Mouse (Mus musculus): Measurements from ENCODE around the gene Sbk3. TPM values are rescaled to one million over a fixed set of nuclear protein-coding genes. Genes with fewer than 3 reads are reported as not detected.

Gene Sbk3
- total RNA-seq, 2 experiments from 2014 or later = 21.0 to 24.3 TPM

DNA sequence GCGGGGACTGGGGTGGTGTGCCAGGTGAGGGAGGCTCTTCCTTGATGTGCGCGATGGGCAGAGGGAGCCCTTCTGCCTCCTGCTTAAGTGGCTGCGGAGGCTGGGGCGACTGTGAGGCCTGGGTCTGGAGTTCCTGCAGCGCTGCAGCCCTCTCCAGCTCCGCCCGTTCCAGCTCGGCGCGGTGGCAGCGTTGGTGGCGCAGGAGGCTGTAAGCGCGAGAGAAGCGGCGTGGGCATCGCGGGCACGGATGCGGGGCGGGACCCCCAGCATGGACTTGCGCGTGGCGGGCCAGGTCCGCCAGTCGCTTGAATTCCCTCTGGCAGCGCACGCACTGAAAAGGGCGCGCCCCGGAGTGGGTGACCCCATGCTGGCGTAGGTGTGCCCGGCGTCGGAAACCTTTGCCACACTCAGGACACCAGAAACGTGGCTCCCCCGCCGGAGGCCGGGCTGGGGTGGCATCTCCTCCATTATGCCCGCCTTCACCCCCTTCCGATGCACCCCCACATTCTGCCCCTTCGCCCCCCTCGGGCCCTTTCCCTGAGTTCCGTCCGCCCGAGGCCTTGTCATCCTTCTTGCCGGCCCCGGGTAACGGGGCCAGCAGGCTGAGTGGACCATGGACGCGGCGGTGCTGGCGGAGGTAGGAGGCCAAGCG, 22.5 kb upstream of the Sbk3 start:
- DNase-seq = no peak

GRCm38 (mm10) chr7:4988250-4988649, 17.3 kb upstream of the Sbk3 start:
- DNase-seq = no peak

DNA sequence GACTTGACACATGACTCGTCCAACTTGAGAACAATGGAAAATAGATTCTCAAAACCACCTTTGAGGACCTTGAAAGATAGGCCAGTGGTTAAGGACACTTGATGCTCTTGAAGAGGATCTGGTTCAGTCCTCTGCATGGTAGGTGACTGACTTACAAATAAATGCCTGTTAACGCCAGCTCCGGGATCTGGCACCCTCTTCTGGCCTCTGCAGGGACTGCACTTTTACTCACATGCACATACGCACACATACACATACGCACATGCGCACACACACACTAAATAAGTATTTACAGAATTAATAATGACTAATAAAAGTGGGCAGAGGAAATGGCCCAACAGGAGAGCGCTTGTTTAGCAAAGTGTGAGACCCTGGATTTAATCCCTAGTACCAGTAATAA, 5.9 kb upstream of the Sbk3 start:
- no peak for DNase-seq

DNA sequence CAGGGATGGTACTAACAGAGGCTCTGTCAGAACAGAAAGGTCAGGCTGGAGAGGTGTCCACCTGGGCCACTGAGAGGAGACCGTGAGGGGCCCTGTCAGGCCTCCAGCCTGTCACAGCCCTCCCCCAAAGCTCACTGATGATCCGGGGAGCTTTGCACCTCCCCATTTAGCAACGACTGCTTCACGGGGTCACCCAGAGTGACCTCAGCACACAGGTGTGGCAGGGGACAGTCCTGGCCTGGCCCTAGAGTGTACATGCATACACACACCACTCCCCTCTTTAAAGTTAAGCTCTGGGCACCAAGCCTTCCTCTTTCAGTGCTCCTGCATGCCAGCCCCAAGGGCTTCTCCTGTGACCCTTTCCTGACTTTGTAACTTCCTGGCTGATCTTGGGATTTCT, 4.5 kb upstream of the Sbk3 start:
- no peak for DNase-seq

- peak; percentile 82 for DNase-seq
Observed at GRCm38 (mm10) chr7:4972321-4973047, 1.5 kb upstream of the Sbk3 start.

- DNase-seq = peak; percentile 54
Observed at GRCm38 (mm10) chr7:4971710-4972109, 742 bp upstream of the Sbk3 start.

- no peak for DNase-seq
Observed at GRCm38 (mm10) chr7:4964988-4965387, 6.0 kb downstream of the Sbk3 start.

DNA sequence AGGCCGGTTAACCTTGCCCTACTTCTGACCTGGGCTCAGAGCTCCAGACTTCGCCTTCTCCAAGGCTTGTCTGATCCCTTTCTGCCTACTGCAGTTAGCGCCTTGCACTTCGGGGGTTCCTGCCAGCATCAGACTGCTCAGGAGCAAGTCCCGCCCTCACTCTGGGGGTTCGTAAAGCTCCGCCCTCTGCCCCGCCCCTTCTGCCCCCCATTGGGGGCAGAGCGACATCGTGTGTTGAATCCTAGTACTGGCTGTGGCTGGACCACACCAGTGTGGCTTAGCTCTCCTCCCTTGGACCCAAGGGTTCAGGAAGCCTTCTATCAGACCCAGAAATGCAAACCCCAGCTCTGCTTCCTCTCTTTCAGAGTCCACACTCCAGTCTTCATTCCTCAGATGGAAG, 6.7 kb downstream of the Sbk3 start, which contains the start of gene Sbk2:
Gene Sbk2, minus strand, starts transcription at position 135 of the 400 bp plus-strand sequence.
- DNase-seq = peak; percentile 91

DNA sequence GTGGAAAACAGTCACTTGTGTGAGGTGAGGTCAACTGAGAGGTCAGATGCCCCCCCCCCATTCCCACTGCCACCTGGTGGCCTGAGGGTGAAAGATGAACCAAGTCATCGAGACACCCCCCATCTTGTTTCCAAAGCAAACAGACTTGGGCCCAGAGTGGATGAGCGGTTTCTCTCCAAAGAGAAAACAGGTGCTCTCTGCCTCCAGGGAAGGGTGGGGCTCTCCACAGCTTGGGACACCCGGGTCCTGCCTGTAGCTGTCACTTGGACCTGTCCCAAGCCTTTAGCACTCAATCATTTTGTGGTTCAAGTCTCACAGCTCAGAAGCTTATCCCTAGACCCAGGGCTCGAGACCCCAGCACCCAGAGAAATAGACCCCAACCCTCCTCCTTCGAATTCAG, 7.4 kb downstream of the Sbk3 start:
- DNase-seq = no peak

DNA sequence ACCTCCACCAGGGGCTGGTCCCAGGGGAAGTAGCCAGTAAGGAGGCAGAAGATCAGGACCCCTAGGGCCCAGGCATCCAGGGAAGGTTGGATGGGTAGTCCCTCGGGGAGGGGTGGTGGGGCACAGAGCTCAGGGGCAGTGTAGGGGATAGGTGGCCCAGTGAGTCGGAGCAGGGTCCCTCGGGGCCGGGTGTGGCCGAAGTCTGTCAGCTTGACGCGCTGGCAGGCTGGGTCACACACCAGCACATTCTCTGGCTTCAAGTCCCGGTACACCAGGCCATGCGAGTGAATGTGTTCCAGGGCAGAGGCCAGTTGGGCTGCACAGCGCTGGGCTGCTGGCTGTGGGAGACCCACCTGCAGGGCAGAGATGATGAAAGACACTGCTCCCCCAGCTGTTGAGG, 13.6 kb downstream of the Sbk3 start:
- DNase-seq = no peak

DNA sequence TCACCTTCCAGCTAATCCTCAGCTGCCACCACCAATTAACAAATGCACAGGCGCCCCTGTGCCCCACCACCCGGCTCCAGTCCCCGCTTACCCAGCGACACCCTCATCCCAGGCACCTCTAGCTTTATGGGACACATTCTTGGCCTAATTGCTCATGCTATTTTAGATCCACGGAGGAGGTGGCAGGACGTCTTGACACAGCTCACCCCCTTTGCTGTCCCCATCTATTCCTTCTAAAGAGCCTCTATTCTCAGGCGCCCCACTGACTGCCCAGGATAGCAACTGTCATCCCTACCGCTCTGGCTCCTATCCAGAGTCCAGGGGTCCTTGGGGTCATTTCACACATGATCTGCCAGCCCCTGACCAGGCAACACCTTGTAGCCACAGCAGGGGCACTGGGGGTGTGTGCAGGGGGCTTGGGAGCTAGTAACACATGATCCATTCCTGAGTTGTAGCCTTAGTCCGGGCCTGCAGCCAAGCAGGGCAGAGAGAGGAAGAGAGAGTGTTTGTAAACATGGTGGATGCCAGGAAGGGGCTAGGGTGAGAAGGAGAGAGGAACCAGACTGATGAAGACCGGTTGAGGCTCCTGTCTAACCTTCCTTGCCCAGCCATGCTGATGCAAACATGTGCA, 17.0 kb downstream of the Sbk3 start:
- DNase-seq = peak; percentile 59

- peak; percentile 50 for DNase-seq
Observed at GRCm38 (mm10) chr7:4950561-4951342, 20.2 kb downstream of the Sbk3 start.

GRCm38 (mm10) chr7:4948386-4948785, 22.6 kb downstream of the Sbk3 start:
- no peak for DNase-seq

DNA sequence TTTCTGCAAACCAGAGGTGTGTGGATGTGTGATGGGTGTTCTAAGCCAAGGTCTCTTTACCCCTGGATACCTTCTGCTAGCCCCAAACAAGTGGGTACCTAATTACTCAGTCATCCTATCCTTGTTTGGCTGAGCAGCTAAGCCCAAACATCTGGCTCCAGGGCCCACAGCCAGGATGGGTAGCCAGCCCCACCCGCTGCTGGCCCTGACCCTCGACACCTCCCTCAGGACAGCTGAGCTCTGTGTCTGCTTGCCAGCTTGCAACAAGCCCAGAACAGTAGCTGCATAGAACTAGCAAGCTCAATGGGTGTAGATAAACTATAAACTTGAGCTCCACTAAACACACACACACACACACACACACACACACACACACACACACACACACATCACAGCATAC, 23.1 kb downstream of the Sbk3 start:
- DNase-seq = peak; percentile 61

DNA sequence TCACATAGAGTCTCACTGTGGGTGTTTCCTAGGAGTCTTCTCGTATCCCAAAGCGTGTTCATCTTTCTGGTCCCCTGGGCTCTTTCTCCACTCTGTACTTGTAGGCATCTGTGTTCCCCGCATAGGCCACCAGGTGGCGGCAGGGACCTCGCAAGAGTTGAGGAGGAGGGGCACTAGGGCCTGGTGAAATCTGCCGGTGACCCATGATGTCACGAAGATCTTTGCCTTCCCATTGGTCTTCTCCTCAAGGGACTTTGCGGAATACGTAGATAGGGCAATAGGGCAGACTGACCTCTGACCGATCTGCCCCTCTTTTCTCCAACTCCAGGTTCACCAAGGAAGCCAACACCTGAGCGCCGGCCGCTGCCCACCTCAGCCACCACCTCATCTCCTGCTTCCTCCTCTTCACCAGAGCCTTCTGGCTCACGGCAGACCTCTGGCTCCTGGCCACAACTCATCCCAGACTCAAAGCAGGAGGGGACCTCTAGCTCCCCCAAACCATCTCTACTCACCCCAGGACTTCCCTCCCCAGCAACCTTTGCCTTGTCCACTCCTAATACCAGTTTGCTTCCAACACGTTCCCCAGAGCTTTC, 27.6 kb downstream of the Sbk3 start:
- peak; percentile 97 for DNase-seq

- DNase-seq = no peak
Observed at GRCm38 (mm10) chr7:4942673-4943072, 28.3 kb downstream of the Sbk3 start.

GRCm38 (mm10) chr7:4940068-4940479, 30.9 kb downstream of the Sbk3 start:
- DNase-seq = peak; percentile 87

- peak; percentile 85 for DNase-seq
Observed at GRCm38 (mm10) chr7:4938456-4938855, 32.5 kb downstream of the Sbk3 start.

DNA sequence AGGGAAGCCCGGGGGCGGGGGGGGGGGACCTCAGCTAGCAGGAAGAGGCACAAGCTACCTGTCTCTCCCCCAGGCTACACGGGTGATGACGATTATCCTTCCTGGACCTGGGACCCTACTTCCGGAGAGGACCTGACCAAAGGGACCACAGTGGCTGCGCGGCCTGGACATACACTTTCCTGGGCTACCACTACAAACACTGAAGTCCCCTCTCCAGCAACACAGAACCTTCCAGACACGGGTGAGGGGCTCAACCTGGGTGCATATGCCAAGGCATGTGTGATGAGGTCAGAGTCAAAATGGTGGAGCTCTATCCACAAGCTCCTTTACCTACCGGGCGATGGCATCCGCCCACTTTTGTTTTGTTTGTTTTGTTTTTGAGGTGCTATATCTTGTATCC, 33.6 kb downstream of the Sbk3 start:
- no peak for DNase-seq

DNA sequence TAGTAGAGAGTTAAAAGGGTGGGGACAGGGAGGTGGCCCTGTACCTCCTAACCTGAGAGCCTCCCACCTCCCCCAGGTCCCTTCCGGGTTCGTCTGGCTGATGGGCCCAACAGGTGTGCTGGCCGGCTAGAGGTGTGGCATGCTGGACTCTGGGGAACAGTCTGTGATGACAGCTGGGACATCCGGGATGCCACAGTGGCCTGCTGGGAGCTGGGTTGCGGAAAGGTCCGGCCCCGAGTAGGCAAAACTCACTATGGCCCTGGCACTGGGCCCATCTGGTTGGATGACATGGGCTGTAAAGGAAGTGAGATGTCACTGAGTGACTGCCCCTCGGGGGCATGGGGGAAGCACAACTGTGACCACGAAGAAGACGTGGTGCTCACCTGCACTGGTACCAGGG, 34.1 kb downstream of the Sbk3 start:
- no peak for DNase-seq

GRCm38 (mm10) chr7:4934160-4934914, 36.6 kb downstream of the Sbk3 start:
- no peak for DNase-seq

DNA sequence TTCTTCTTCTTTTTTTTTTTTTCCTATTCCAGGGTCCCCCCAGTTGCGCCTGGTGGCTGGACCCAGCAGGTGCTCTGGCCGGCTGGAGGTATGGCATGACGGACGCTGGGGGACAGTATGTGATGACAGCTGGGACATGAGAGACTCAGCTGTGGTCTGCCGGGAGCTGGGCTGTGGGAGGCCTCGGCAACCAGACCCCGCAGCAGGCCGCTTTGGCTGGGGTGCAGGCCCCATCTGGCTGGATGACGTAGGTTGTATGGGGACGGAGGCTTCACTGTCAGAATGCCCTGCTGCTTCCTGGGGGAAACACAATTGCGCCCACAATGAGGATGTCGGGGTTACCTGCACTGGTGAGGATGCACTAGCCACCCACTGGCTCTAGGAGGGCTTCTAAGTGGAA, 37.9 kb downstream of the Sbk3 start:
- no peak for DNase-seq
